Mouse (Mus musculus): ENCODE measurements at regions not wholly inside any gene's neighbourhood (a gene's known extent, or its start where the extent isn't known, plus 50 kb on each side); places are given as distances from the start of the nearest gene placed in this dataset.

- no peak for TF ChIP-seq CTCF (IDR thresholded peaks at IDR 0.05; ENCODE audit: low read depth, low read length)
- no peak for TF ChIP-seq POLR2A (IDR thresholded peaks at IDR 0.05; ENCODE audit: insufficient read depth, low read length)
- no peak for TF ChIP-seq EP300 (IDR thresholded peaks at IDR 0.05; ENCODE audit: insufficient read depth, low read depth, low read length)
These were observed 228.1 kb upstream of the Ddi1 start for GRCm38 (mm10) chr9:6497786-6498185.
